Mouse (Mus musculus) layer of hippocampus, adult 9-11 months (tissue): Measurements from ENCODE around the gene Nppa.

ENCODE experiments used
- DNase-seq: peaks from one replicate; pipeline ENCODE4 v3.0.0; 2022

Gene Nppa

GRCm38 (mm10) chr4:148000202-148000772, at the start of gene Nppa:
Gene Nppa, plus strand, starts transcription at chr4:148000722.
- no peak for DNase-seq

GRCm38 (mm10) chr4:147953590-147953989, 46.9 kb upstream of the Nppa start:
- peak; percentile 56 for DNase-seq

GRCm38 (mm10) chr4:147957141-147957540, 43.4 kb upstream of the Nppa start:
- no peak for DNase-seq

- DNase-seq = no peak
Observed at GRCm38 (mm10) chr4:147959881-147960831, 40.4 kb upstream of the Nppa start.

- no peak for DNase-seq
Observed at GRCm38 (mm10) chr4:147962781-147963180, 37.7 kb upstream of the Nppa start.

GRCm38 (mm10) chr4:147963623-147964022, 36.9 kb upstream of the Nppa start:
- DNase-seq = no peak

- no peak for DNase-seq
Observed at GRCm38 (mm10) chr4:147965712-147966111, 34.8 kb upstream of the Nppa start.

GRCm38 (mm10) chr4:147968816-147969215, 31.7 kb upstream of the Nppa start:
- no peak for DNase-seq

GRCm38 (mm10) chr4:147969337-147969736, 31.2 kb upstream of the Nppa start:
- DNase-seq = no peak

GRCm38 (mm10) chr4:147976237-147976636, 24.3 kb upstream of the Nppa start:
- no peak for DNase-seq

- no peak for DNase-seq
Observed at GRCm38 (mm10) chr4:147977726-147978125, 22.8 kb upstream of the Nppa start.

- no peak for DNase-seq
Observed at GRCm38 (mm10) chr4:147978391-147978790, 22.1 kb upstream of the Nppa start.

GRCm38 (mm10) chr4:147979441-147979860, 21.1 kb upstream of the Nppa start:
- no peak for DNase-seq

GRCm38 (mm10) chr4:147985205-147986132, 15.1 kb upstream of the Nppa start, which contains the start of gene Nppb:
Gene Nppb, plus strand, starts transcription at chr4:147985788.
- DNase-seq = no peak

- DNase-seq = no peak
Observed at GRCm38 (mm10) chr4:147993571-147994095, 6.9 kb upstream of the Nppa start.

- DNase-seq = no peak
Observed at GRCm38 (mm10) chr4:147995311-147995710, 5.2 kb upstream of the Nppa start.

- DNase-seq = no peak
Observed at GRCm38 (mm10) chr4:148001013-148001789, 679 bp downstream of the Nppa start.

GRCm38 (mm10) chr4:148001866-148002265, 1.3 kb downstream of the Nppa start:
- no peak for DNase-seq

- DNase-seq = no peak
Observed at GRCm38 (mm10) chr4:148004361-148004760, 3.8 kb downstream of the Nppa start.

GRCm38 (mm10) chr4:148008412-148008811, 7.9 kb downstream of the Nppa start:
- peak; percentile 57 for DNase-seq

GRCm38 (mm10) chr4:148009641-148010040, 9.1 kb downstream of the Nppa start:
- DNase-seq = no peak

- DNase-seq = no peak
Observed at GRCm38 (mm10) chr4:148011332-148011731, 10.8 kb downstream of the Nppa start.
